Mouse (Mus musculus): ENCODE results near the gene Lingo1. TPM values are rescaled to one million over a fixed set of nuclear protein-coding genes. Genes with fewer than 3 reads are reported as not detected.

Lingo1 gene
- polyA plus RNA-seq, 2 experiments = 5.4 to 21.0 TPM

- no peak for DNase-seq (ENCODE audit: low spot score)
- H3K36me3 ChIP-seq (ENCODE audit: control insufficient read depth, insufficient read depth, low read length) = no peaks in the 10 kb centered on the region
- no peaks in the 10 kb centered on the region for H3K9me3 ChIP-seq (ENCODE audit: control insufficient read depth, low read length)
- no peak overlapping the region for H3K4me2 ChIP-seq (replicated peaks; ENCODE audit: low read depth, low read length, severe bottlenecking)
- no peak overlapping the region for H3K4me3 ChIP-seq (replicated peaks; ENCODE audit: low read length)
- no peak for TF ChIP-seq POLR2A (IDR thresholded peaks at IDR 0.05; ENCODE audit: borderline replicate concordance, extremely low read depth, insufficient read depth, insufficient read length)
- no peak overlapping the region for H3K9ac ChIP-seq (ENCODE audit: low read depth, low read length, severe bottlenecking)
- 84% methylated on average over 6 of the region's 6 CpGs for WGBS
- no peaks in the 10 kb centered on the region for H3K4me1 ChIP-seq (ENCODE audit: control insufficient read depth, insufficient read depth, low read length)
- no peaks in the 10 kb centered on the region for H3K27me3 ChIP-seq (ENCODE audit: control insufficient read depth, insufficient read depth, low read length)
- H3K27ac ChIP-seq (replicated peaks; ENCODE audit: low read depth, low read length) = no peak overlapping the region
- no peak for ATAC-seq (ENCODE audit: low FRiP score, low read depth)
These were observed 11.7 kb upstream of the Lingo1 start for GRCm38 (mm10) chr9:56807990-56808389.

GRCm38 (mm10) chr9:56803146-56803545 is 6.9 kb upstream of the Lingo1 start:
- no peaks in the 10 kb centered on the region for H3K36me3 ChIP-seq (ENCODE audit: control insufficient read depth, insufficient read depth, low read length)
- H3K27me3 ChIP-seq (ENCODE audit: control insufficient read depth, insufficient read depth, low read length) = 0 out of 2 replicates have a peak, but pooled peaks cover 11% of the 10 kb centered on the region
- DNase-seq (ENCODE audit: low spot score) (no peak), ATAC-seq (ENCODE audit: low FRiP score, low read depth) (no peak)
- TF ChIP-seq POLR2A (IDR thresholded peaks at IDR 0.05; ENCODE audit: borderline replicate concordance, extremely low read depth, insufficient read depth, insufficient read length) = no peak
- no peak overlapping the region for H3K27ac ChIP-seq (replicated peaks; ENCODE audit: low read depth, low read length)
- H3K4me2 ChIP-seq (replicated peaks; ENCODE audit: low read depth, low read length, severe bottlenecking) = no peak overlapping the region
- no peaks in the 10 kb centered on the region for H3K4me1 ChIP-seq (ENCODE audit: control insufficient read depth, insufficient read depth, low read length)
- 87% methylated on average over 7 of the region's 7 CpGs for WGBS
- no peaks in the 10 kb centered on the region for H3K9me3 ChIP-seq (ENCODE audit: control insufficient read depth, low read length)
- H3K4me3 ChIP-seq (replicated peaks; ENCODE audit: low read length) = no peak overlapping the region
- no peak overlapping the region for H3K9ac ChIP-seq (ENCODE audit: low read depth, low read length, severe bottlenecking)

- Histone ChIP-seq H3K9ac (ENCODE audit: low read depth, low read length, severe bottlenecking) (no peak overlapping the region), H3K36me3 (ENCODE audit: control insufficient read depth, insufficient read depth, low read length) (no peaks in the 10 kb centered on the region), H3K27ac (replicated peaks; ENCODE audit: low read depth, low read length) (no peak overlapping the region), H3K4me3 (replicated peaks; ENCODE audit: low read length) (no peak overlapping the region), H3K4me1 (ENCODE audit: control insufficient read depth, insufficient read depth, low read length) (no peaks in the 10 kb centered on the region; the same call in 1 of the 2 replicates), H3K4me2 (replicated peaks; ENCODE audit: low read depth, low read length, severe bottlenecking) (no peak overlapping the region), H3K9me3 (ENCODE audit: control insufficient read depth, low read length) (no peaks in the 10 kb centered on the region), H3K27me3 (ENCODE audit: control insufficient read depth, insufficient read depth, low read length) (peaks cover 57% of the 10 kb centered on the region)
- ATAC-seq (ENCODE audit: low FRiP score, low read depth) (no peak), DNase-seq (ENCODE audit: low spot score) (peak; percentile 69)
- TF ChIP-seq POLR2A (IDR thresholded peaks at IDR 0.05; ENCODE audit: borderline replicate concordance, extremely low read depth, insufficient read depth, insufficient read length) = no peak
- 3% methylated on average over 5 of the region's 5 CpGs for WGBS
These were observed 1.6 kb upstream of the Lingo1 start for GRCm38 (mm10) chr9:56797876-56798275.

GRCm38 (mm10) chr9:56796656-56797131 is 426 bp upstream of the Lingo1 start:
- Histone ChIP-seq H3K4me1 (ENCODE audit: control insufficient read depth, insufficient read depth, low read length) (no peaks in the 10 kb centered on the region; the same call in 1 of the 2 replicates), H3K4me3 (replicated peaks; ENCODE audit: low read length) (peak overlapping the region; percentile 51), H3K36me3 (ENCODE audit: control insufficient read depth, insufficient read depth, low read length) (no peaks in the 10 kb centered on the region), H3K4me2 (replicated peaks; ENCODE audit: low read depth, low read length, severe bottlenecking) (peak overlapping the region; percentile 96), H3K9me3 (ENCODE audit: control insufficient read depth, low read length) (no peaks in the 10 kb centered on the region), H3K27me3 (ENCODE audit: control insufficient read depth, insufficient read depth, low read length) (peaks cover 57% of the 10 kb centered on the region), H3K9ac (ENCODE audit: low read depth, low read length, severe bottlenecking) (peak overlapping the region; percentile 45), H3K27ac (replicated peaks; ENCODE audit: low read depth, low read length) (no peak overlapping the region)
- DNase-seq (ENCODE audit: low spot score) (peak; percentile 14), ATAC-seq (ENCODE audit: low FRiP score, low read depth) (no peak)
- under 1% methylated on average over 41 of the region's 41 CpGs for WGBS
- no peak for TF ChIP-seq POLR2A (IDR thresholded peaks at IDR 0.05; ENCODE audit: borderline replicate concordance, extremely low read depth, insufficient read depth, insufficient read length)

- Histone ChIP-seq H3K36me3 (ENCODE audit: control insufficient read depth, insufficient read depth, low read length) (no peaks in the 10 kb centered on the region), H3K27ac (replicated peaks; ENCODE audit: low read depth, low read length) (no peak overlapping the region), H3K27me3 (ENCODE audit: control insufficient read depth, insufficient read depth, low read length) (peaks cover 34% of the 10 kb centered on the region), H3K9ac (ENCODE audit: low read depth, low read length, severe bottlenecking) (no peak overlapping the region), H3K4me3 (replicated peaks; ENCODE audit: low read length) (no peak overlapping the region), H3K4me1 (ENCODE audit: control insufficient read depth, insufficient read depth, low read length) (no peaks in the 10 kb centered on the region; the same call in 1 of the 2 replicates), H3K9me3 (ENCODE audit: control insufficient read depth, low read length) (no peaks in the 10 kb centered on the region), H3K4me2 (replicated peaks; ENCODE audit: low read depth, low read length, severe bottlenecking) (no peak overlapping the region)
- no peak for ATAC-seq (ENCODE audit: low FRiP score, low read depth)
- no peak for DNase-seq (ENCODE audit: low spot score)
- TF ChIP-seq POLR2A (IDR thresholded peaks at IDR 0.05; ENCODE audit: borderline replicate concordance, extremely low read depth, insufficient read depth, insufficient read length) = no peak
- WGBS = 69% methylated on average over 11 of the region's 11 CpGs
These were observed 4.5 kb downstream of the Lingo1 start for GRCm38 (mm10) chr9:56791696-56792261.
